Mouse (Mus musculus): Measurements from ENCODE around the gene Ptprn2.
"Not testable (repeated sequence)": the region's sequence is repeated elsewhere in the genome, so short reads cannot be mapped to it uniquely, and the experiment has no call there.

Ptprn2 gene

DNA sequence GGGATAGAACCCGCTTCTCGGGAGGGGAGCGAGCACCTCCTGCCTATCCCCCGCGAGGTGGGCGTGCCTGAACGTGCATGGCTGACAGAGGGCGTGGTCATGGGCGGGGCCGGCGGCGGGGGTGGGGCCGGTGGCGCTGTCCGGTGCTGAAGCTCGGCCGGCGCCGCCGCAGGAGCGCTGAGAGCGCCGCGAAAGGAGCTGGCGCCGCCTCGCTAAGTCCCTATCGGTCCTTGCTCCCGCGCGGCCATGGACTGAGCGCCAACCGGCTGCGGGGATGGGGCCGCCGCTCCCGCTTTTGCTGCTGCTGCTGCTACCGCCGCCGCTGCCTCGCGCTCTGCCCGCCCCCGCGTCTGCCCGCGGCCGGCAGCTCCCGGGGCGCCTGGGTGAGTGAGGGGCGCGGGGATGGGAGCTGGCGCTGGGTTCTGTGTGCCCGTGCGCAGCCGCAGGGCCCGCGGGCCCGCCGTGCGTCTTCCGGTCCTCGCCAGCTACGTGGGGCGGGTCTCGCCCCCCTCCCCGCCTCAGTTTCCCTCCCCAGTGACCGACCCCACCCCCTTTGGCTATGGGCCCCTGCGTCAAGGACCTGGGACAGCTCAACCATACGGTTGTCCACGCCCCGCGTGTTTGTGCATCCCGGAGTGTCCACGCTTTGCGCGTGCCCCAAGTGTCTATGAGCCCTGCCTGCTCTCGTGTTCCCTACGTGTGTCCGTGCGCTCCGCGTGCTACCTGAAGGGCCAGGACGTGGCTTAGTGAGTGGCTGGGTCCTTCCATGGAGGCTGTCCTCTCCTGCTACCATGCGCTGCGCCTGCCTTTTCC, at the start of gene Ptprn2:
TSS of gene Ptprn2 (plus strand) at position 130 of the 813 bp plus-strand sequence.
- in situ Hi-C loops (cut with MseI, MboI): no loop called here

DNA sequence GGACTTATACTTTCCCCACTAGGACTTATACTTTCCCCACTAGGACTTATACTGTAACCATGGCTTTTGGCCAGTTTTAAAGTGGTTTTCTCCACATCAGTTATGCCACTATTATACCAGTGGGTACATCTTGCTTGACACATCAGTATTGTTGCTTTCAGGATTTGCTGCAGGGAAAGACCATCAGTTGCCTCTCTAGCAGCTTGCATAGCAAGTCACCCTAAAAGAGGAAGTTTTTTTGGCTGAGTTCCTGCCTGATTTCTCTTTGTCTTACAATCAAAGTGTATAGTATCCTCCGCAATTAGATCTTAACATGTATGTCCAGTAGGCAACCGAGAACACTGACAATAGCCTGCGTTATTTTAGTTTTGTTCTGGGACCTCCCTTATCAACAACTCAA, 49.4 kb upstream of the Ptprn2 start:
- in situ Hi-C loops (cut with MseI, MboI): no loop called here

DNA sequence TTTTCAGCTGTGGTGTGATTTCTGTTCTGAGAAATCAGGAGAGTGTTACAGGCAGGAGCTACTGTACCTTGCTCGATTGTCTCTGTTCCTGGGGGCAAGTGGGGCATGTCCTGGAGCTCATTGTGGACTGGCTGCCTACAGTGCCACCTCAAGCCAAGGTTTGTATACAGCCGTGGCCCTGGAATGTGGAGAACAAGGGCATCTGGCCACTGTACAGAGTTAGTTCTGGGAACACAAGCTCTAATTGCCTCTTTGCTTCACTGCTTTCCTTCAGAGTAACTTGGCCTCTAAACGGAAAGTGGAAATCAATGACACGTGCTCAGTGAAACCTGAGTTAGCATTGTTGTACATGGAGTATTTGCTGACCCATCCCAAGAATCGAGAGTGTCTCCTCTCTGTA, 46.9 kb upstream of the Ptprn2 start:
- in situ Hi-C loops (cut with MseI, MboI): no loop called here

DNA sequence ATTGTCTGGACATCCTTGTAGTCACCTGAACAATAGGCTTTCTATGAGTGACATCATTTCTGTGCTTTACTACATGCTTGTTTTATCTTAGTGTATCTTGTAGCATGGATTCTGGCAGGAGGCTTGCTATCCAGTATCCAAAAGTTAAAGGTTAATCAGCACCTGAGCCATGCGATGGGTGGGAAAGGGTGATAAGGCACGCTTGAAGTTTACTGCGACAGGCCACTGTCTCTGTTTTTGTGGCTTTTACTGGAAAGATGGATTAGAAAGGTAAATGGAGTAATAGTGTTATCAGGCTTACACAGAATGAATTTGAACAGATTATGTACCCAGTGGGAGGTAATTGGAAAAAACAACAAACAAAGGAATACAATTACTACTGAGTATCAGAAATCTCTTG, 43.3 kb upstream of the Ptprn2 start:
- in situ Hi-C loops (cut with MseI, MboI): no loop called here

DNA sequence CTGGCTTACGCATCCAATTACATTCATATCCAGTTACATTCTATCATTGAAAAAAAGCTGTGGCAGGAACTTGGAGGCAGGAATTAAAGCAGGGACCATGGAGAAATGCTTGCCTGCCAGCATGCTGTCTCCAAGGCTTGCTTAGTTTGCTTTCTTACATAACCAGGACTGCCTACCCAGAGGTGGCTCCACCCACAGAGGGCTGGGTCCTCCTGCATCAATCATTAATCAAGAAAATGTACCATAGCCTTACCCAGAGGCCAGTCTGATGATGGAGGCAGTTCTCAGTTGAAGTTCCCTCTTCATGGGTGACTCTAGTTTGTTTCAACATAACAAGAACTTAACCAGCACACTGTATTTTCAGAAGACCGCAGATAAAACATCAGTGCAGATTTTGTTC, 36.0 kb upstream of the Ptprn2 start:
- in situ Hi-C loops (cut with MseI, MboI): no loop called here

DNA sequence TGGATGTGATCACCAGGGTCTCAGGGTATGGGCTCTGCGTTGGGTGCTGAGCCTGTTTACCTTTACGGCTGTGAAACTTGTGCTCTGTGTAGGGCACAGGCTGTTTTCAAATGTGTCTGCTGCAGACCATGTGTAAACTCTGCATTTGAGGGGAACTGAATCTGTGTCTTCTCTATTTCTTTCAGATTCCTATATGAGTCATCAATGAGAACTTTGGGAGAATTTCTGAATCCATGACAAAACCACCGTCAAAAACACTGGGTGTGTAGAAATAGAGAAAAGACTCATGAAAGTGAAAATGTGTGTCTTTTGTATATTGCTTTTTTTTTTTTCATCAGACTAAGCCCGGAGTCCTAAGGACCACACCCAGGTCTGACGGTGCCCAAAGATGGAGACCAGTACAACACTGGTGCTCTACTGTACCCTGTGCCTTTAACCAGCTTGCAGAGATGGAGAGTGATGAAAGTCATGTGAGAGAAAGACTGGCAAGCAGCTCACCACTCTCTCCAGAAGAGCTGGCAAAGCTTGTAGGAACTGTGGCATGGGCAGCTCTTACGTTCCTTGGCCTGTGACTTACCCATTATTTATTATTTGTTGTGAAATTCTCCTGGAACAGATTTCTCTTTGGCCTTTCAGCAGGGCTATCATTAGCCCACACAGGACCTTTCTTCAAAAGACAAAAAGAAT, 25.0 kb upstream of the Ptprn2 start:
- in situ Hi-C loops (cut with MseI, MboI): no loop called here

DNA sequence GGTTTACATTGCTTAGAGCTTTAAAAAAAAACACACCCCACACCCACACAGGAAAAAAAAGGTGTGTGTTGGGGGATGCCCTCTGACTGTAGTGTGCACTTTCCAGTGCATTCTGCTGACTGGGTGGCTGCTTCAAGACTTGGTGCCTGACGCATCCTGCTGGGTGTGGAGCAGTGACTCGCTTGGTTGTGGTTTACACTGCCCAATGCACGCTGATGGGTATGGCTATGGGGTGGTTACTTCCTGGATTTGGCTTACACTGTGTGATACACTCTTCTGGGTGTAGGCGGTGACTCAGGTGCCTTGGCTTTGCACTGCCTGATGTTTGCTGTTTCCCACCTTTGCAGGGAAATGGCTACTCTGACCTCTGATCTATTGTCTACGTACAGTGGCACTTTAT, 18.5 kb upstream of the Ptprn2 start:
- in situ Hi-C loops (cut with MseI, MboI): no loop called here

DNA sequence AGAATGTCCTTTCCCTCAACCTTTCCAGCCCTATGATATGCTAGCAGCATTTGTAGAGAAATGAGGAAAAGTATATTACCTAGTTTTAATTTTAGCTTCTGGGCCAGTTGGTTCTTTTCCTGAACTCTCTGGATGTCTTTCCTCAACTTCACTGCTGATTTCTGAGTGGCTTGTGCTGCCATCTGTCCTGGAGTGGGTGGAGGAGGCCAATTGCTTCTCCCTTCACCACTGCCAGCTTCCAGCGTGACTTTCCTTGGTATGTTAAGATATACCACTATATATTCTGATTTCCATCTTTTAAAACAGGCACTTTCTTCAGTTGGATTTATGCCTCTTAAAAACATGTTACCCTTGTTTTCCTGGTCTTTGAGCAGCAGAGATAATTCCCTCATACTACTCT, 17.2 kb upstream of the Ptprn2 start:
- in situ Hi-C loops (cut with MseI, MboI): no loop called here

DNA sequence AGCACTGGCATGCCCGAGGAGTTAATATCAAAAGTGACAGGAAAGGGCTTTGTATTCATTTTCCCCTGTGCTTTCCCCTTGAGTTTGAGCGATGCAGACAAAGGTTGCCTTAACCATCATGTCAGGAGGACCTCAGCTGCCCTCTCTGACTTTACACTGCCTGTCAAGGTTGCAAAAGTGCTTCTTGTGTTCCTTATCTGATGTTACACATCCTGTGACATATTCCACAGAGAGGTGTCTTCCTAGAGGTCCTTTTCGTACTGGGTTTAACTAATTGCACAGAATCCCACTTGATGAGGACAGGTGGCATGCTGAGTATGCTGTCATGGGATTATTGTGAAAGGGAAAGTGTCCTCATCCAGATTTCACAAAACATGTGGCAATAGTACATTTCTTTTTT, 16.4 kb upstream of the Ptprn2 start:
- in situ Hi-C loops (cut with MseI, MboI): no loop called here

DNA sequence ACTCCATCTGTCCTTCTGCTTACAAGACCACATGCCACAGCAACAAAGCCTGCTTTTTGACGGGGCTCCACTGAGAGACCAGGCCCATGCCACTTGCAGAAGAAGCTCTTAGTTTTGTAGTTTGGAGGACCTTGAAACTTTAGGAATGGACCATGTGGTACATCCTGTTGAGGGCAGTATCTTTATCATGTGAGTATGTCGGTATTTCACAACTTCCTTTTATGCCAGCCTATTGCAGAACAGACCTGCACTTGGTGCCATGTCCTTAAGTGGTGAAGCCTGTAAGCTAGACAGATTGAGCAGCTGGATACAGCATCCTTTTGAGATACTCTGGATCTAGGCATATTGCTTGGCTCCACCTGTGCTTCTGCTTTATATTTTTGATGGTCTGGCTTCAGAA, 12.3 kb upstream of the Ptprn2 start:
- in situ Hi-C loops (cut with MseI, MboI): no loop called here

DNA sequence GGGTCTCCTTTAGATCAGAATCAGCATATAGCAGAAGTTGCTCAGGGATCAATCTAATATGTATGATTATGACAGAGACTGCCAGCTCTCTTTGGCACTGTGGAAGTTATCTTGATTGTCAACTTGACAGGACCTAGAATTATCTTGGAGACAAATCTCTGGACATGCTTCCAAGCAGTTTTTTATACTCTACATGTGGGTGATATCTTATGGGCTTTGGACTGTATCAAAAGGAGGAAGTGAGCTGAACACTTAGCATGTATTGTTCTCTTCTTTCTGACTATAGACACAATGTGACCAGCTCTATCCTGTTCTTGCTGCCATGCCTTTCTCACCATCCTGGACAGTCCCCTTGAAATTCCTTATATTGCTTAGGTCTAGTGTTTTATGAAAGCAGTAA, 11.8 kb upstream of the Ptprn2 start:
- in situ Hi-C loops (cut with MseI, MboI): no loop called here

DNA sequence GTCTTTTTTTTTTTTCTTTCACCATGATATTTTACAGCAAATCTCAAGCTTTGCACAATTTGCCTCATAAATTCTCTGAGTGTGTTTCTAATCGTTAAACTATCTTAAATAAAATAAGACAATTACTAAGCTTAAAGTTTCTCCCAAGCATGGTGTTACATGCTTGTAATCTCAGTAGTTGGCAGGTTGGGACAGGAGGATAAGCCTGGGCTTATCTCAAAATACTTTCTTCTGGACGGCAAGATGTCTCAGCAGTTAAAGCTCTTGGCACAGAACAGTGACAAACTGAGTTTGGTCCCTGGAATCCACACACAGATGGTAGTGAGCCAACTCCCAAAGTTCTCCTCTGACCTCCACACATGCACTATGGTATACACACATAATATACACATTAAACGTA, 10.8 kb upstream of the Ptprn2 start:
- in situ Hi-C loops (cut with MseI, MboI): no loop called here

DNA sequence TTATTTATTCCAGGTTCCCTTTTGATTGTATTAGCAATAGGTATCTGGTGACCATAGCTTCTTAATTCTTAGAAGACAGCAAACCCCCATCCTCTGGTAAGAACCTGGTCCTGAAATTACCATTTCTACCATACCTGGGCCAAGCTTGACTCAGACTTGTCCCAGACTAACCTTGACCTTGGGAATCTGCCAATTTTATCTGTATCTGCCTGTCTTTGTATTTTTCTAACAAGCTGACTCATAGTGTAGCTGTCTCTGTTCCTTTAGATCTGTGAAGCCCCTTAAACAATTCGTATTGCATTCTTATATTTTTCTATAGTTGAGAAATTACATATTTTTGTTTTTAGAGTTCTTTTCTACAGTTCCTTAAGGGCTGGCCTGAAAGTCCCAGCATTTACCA, 6.7 kb upstream of the Ptprn2 start:
- in situ Hi-C loops (cut with MseI, MboI): no loop called here

DNA sequence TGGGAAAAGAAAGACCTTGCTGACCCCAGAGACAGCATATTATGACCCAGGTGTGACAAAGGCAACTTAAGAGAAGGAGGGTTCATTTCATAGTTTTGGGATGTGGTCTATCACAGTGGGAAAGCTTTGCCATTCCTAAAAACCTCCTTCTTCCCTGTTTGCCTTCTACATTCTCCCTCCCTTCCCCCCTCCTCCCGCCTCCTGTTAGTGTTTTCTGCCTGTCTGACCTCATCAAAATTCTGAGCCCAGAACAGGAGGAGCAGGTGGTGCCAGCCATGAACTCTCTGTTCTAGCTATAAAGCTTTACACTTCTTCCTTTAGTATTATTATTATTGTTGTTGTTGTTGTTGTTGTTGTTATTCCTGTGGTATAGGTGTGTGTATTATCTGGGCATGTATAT, 3.6 kb upstream of the Ptprn2 start:
- in situ Hi-C loops (cut with MseI, MboI): no loop called here

DNA sequence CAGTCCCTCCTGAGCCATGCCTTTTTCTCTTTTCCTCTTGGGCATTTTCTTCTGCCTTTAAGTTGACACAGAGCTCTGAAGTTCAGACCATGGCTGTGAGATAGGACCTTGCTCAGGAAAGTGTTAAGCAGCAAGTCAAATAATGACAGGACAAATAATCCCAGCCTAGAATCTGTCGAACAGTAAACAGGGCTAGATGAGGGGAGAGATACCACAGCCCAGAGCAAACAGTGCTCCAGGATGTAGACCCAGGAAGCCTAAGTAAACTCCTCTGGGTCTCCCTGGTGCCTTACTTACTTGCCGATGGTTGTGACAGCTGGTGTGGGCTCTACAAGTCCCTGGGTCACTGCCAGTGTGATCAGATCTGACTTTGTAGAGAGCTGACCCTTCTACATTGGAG, 1.9 kb upstream of the Ptprn2 start:
- in situ Hi-C loops (cut with MseI, MboI): no loop called here

DNA sequence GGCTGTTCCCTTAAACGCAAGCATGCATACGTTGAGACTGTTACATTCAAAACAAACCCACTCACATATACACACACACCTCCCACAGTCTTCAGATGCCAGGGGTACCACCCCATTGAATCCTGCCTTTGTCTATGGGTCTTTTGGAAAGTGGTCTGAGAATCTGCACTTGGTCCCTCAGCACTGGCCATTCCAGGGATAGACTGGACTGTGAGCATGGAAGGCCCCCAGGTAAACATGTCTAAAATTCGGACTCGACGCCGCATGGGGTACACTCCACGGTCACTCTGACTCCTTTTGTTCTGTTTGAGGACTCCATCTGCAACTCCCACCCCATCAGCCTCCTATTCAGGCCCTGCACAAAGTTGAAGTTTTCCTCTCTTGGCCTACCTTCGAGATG, 529 bp upstream of the Ptprn2 start:
- in situ Hi-C loops (cut with MseI, MboI): no loop called here

DNA sequence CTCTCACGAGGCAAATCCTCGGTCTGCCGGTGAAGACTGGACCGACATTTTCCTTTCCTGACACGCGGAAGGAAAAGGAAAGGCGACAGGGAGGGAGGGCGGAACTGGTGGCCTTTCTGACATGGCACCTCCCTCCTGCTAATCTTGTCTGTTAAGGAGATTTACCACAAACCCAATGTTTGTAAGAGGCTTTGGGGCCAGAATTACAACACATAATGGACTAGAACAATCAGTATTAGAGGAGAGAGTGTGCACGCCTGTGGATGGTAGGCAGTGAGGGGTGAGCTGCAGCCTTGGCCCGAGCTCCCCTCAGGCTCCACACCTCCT, 847 bp downstream of the Ptprn2 start:
- in situ Hi-C loops (cut with MseI, MboI): no loop called here

DNA sequence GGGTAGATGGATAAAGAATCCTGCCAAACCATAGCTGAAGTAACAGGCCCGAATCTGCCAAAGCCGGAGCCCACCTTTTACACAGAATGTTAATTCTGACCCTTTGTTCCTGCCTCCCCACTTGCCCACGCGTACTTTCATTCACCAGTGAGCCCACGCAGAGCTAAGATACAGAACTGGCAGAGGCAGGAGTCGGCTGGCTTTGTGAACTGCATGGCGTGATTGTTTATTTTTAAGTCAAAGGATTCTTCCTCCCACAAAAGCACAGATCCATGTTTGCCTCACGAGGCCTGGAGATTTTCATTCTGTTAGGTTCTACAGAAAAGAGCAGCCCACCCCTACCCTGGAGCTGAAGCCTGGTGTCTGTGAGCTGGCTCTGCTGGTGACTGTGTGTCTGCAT, 3.3 kb downstream of the Ptprn2 start:
- in situ Hi-C loops (cut with MseI, MboI): no loop called here

DNA sequence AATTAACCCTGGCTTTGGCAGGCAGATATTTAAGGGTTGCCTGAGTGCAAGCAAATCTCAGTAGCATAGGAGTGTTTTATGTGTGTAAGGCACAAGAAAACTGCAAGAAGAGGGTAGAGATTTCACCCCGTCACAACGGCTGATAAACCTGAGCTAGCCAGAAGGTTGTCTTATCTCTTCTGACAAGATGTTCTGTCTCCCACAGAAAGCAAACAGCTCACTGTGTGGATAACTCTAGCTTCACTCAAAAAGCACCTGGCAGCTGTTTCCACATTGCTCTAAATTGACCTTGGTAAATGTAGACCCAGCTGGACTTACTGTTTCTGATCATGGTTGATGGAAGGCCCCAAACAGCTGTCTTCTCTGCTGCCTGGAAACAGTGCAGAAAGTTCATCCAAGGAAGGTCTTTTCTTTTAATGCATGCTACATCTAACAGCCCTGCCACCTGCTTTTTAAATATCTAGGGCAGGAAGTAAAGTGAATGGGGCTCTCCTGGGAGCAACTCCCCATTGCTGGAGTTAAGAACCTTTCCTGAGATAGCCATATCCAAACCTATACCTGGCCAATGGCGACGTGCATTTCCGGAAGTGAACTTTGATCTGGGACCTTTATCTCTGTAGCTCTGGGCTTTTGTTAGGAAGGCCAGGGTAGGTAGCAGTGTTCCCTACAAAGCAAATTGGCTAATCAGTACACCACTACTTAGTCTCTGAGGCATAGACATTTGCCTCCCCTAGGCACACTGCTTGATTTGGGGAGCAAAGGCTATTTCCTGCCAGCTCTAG, 5.2 kb downstream of the Ptprn2 start:
- in situ Hi-C loops (cut with MseI, MboI): no loop called here

DNA sequence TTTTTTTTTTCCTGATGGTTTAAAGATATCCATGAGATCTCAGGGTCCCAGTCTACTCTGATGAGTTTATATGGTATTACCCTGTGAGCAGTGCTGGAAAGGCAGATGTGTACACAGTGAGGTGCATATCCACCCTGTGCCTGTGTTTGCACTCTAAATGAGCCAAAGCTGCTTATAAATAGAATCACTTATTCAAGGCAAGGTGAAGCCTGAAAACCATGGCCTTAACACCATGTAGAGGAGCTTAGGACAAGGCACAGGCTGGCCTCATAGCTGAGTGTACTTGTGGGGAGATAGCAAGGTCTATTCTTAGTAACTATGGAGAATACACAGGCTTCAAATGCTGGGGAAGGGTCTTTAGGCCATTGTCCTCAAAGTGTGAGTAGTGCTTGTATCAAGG, 13.1 kb downstream of the Ptprn2 start:
- in situ Hi-C loops (cut with MseI, MboI): no loop called here

DNA sequence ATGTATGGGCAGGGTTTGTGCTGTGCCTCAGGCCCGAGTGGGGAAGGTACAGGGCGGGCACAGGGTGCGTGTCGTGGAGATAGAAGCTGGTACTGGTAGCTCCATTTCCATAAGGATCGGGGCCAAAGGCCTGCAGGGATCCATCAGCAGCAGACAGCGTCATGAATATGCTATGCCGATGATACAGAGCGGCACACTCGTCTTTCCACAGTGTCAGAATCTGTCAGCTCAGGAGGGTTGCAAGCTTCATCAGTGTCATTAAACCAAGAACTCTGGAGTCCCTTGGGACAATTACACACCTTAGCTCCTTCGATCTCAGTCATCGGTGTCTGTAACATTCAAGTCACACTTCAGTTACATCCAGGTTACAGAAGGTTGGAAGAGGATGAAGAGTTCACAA, 15.1 kb downstream of the Ptprn2 start:
- in situ Hi-C loops (cut with MseI, MboI): no loop called here

DNA sequence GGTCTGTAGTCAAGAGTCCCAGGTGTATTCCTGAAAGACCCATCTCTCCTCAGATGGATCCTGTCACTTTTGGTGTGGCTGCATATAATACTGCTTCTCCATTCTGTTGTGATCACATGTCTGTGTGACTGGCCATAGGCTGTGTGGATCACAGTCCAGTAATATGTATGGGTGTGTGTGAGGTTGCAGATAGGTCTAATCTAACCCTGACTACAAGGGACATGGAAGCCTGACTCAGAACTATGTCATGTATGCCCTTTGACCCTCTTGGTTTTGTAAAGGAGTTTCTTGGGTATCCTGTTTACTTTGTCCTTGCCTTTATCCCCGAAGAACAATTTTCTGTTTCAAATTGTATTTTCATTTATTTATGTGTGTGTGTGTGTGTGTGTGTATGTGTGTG, 27.0 kb downstream of the Ptprn2 start:
- in situ Hi-C loops (cut with MseI, MboI): no loop called here

DNA sequence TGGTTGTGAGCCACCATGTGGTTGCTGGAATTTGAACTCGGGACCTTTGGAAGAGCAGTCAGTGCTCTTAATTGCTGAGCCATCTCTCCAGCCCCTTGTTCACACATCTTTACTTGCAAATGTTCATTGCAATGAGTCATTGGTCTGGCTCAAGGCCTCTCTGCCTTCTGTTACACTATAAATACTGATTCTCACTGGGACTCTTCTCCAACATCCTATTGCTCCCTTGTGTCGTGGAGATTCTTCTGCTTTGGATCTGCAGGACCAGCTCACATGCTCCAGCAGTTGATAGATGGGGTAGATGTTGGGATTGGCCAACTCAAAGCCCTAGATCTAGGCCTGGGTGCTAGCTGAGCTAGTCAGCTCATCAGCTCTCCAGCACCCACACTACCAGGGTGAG, 28.3 kb downstream of the Ptprn2 start:
- in situ Hi-C loops (cut with MseI, MboI): not testable (repeated sequence)
